Mouse (Mus musculus) left cerebral cortex, adult 11 months (tissue): Measurements from ENCODE around the gene Npas3.

Experiments
- DNase-seq: peaks from one replicate; pipeline ENCODE4 v3.0.0; 2022; ENCODE audit warnings: low spot score

The Npas3 gene

GRCm38 (mm10) chr12:53410647-53411046 lies 162.2 kb downstream of the Npas3 start:
- DNase-seq: no peak

GRCm38 (mm10) chr12:53416096-53416495 lies 167.6 kb downstream of the Npas3 start:
- no peak for DNase-seq

GRCm38 (mm10) chr12:53421701-53422100 lies 173.2 kb downstream of the Npas3 start:
- DNase-seq: no peak

DNA sequence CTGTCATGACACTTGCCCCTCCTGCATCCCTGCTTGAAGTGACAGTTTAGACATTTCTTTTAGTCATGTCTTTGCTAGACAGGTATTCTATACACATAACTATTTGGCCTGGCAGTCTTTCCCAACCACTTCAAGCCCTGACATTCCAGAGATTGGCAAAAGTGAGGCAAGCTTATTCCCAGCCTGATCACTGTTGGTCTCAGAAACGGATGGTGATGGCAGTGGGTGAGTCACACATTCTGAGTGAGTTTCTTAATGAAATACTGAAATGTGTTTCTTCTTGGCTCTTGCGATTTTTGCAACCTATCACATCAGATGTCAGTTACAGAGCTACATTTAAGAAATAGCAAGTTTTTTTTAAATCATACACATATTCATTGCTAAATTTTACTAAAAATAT lies 175.2 kb downstream of the Npas3 start:
- no peak for DNase-seq

DNA sequence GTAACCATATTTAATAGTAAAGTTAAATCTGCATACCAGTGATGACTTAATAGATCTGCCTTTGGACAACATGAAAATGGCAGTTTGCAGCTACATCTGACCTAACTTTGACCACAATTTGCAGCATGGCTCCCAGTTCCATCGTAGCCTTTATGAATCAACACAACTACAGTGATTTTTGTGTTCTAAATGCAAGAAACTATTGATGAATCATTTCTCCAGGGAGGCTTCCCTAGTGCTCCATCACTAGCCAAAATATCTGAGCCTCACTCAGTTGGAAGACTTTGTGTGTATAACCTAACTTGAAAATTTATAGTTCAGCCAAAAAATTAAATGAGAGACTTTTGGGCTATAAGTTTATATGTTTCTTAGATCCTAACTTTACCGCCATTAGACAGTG lies 177.5 kb downstream of the Npas3 start:
- no peak for DNase-seq

- no peak for DNase-seq
Measured at GRCm38 (mm10) chr12:53427153-53427552, 178.7 kb downstream of the Npas3 start.

DNA sequence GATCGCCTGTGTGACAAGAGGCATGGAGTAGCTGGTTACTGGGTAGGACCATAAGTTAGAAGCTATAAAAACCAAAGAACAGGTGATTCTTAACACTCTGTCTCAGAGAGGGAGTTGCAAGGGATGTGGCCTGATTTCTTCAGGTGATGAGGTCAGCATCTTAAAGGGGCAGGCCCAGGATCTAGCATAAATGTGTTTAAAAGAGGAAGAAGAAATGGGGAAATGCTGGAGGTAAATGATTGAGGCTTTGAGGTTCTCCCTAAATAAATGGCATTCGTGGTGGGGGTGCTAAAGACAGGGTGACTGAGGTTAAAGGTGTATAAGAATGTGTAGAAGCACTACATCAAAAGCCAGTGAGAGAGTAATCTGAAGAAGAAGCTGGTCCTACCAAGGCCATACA lies 193.6 kb downstream of the Npas3 start:
- no peak for DNase-seq

DNA sequence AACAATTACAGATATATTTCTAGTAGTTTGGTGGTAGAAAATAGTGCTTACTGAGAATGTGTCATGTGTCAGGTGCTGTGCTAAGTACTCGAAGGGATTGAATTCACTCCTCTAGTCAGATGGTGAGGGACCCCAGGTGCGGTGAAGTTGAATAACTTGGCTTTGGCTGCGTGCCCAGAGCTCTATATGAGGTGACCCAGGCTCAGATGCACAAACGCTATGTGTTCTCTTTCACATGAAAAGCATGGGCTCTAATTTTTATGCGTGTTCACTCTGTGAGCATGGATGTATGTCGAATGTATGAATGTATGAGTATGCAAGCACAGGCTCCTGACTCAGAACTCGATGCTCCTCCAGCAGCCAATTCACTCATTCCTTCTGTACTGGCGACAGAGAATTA lies 199.0 kb downstream of the Npas3 start:
- no peak for DNase-seq

DNA sequence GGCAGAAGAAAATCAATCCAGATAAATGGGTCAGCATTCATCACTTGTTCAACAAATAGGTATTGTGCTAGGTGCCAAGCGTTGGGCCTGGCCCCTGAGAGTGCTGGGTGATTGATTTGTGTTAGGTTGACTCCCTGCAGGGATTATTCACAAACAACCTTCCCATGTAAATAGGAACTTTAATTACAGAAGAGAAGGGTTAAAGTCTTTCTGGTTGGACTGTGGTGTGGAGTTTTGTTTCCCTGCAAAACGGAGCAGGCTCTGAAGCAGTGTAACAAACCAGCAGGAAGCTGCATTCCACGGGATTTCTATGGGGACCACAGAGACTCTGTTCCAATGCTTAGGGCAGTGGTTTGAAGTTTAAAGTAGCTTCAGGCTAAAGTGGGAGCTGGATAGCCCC lies 199.6 kb downstream of the Npas3 start:
- peak; percentile 2 for DNase-seq

GRCm38 (mm10) chr12:53467549-53467948 lies 219.1 kb downstream of the Npas3 start:
- no peak for DNase-seq

- DNase-seq: no peak
Measured at GRCm38 (mm10) chr12:53474486-53474885, 226.0 kb downstream of the Npas3 start.

GRCm38 (mm10) chr12:53484924-53485323 lies 236.4 kb downstream of the Npas3 start:
- no peak for DNase-seq

DNA sequence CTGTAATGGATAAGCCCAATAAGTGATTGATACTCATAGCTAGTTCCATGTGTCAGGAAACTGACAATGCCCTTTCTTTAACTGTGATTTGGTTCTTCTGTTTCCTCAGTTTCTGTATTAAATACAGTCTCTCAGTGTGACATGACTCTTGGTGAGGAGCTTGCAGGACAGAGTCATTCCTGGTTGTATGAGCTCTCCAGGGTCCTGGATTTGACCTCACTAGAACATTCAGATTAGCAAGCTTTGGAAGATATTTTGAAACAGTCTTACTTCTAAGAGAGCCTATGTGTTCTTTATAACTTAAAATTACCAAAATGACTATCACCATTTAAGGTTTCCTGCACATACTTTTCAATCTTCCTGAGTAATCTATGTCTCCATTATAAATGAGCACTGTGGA lies 247.9 kb downstream of the Npas3 start:
- DNase-seq: no peak

GRCm38 (mm10) chr12:53514885-53515284 lies 266.4 kb downstream of the Npas3 start:
- DNase-seq: no peak

DNA sequence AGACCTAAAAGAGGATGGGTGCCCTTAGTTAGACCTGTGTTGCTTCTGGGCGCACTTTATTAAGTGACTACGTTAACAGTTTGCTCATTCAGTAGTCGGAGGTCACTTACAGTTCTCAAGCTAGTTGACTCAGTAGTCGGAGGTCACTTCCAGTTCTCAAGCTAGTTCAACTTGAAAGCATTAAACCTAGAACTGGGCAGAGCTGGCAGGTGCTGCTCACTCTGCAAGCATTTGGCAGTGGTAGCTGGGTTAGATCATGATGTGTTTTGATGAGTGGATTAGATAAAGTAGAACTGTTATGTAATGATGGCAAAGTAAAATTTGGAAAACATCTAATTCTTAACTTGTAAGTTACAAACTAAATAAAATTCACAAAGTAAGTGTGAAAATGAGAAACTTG lies 271.1 kb downstream of the Npas3 start:
- no peak for DNase-seq

- no peak for DNase-seq
Measured at GRCm38 (mm10) chr12:53522631-53523030, 274.2 kb downstream of the Npas3 start.

GRCm38 (mm10) chr12:53527046-53527445 lies 278.6 kb downstream of the Npas3 start:
- no peak for DNase-seq

GRCm38 (mm10) chr12:53529345-53529744 lies 280.9 kb downstream of the Npas3 start:
- no peak for DNase-seq

DNA sequence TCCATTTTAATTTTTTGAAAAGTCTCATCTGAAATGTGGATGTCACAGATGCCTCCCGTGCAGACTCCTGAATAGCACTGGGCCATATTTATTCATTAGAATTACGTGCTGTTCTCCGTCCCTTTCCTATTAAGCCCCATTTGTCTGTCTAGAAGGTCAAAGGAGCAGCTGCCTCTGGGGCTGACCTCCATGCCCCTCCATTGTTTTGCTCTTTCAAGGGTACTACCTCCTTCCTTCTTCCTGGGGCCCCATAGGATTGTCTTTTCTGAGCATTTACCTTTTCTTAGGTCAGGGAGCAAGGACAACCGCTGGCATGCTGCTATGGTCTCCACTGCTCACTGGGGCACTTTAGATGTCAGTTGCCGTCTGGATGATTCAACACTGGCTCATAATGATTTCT lies 288.3 kb downstream of the Npas3 start:
- DNase-seq: no peak

- no peak for DNase-seq
Measured at GRCm38 (mm10) chr12:53556359-53556758, 307.9 kb downstream of the Npas3 start.

- no peak for DNase-seq
Measured at GRCm38 (mm10) chr12:53558259-53558658, 309.8 kb downstream of the Npas3 start.

DNA sequence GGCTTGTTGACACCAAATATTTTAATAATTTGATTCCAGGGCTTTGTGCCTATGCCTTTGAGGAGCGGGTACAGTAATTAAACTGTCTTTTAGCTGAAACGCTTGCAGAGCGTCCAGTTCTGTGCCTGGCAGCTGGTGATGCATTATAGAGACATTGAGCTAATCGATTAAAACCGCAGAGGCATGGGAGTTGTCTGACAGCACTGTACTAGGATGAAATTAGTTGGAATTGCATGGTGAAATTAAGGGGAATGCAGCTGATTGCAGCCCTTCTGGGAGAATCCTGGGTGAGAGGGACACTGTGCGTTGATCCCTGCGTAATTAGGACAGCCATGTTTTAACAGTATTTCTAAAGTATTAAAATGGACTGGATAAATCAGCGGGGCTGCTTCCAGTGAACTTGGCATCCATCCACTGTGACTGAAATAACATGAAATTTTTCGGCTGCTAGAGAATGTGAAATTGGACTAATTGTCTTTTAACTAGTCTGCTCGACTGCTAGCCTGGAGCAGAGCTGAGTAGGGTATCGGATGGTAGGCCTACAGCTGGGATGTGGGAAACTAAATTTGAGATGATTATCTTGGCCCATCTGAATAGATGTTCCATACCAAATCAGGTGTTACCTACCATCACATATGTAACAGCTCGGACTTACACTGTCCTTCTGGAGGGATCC lies 318.4 kb downstream of the Npas3 start:
- no peak for DNase-seq

DNA sequence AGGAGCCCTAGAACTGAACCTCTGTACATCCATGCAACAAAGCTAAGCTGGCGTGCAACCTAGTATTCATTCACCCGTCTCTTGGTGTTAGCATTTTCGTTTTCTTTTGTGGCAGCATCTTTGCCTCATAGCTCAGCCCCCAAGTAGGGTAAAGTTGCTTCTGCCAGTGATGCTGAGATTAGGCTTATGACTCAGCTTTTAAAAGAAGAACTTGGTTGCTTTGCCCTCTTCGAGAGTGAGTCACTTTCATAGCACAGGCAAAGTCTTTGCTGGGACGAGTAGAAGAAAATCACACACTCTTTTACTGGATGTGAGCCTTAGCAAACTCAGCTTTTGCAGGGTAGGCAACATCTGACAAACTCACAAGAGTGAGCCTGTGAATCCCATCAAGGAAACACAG lies 332.7 kb downstream of the Npas3 start:
- no peak for DNase-seq

DNA sequence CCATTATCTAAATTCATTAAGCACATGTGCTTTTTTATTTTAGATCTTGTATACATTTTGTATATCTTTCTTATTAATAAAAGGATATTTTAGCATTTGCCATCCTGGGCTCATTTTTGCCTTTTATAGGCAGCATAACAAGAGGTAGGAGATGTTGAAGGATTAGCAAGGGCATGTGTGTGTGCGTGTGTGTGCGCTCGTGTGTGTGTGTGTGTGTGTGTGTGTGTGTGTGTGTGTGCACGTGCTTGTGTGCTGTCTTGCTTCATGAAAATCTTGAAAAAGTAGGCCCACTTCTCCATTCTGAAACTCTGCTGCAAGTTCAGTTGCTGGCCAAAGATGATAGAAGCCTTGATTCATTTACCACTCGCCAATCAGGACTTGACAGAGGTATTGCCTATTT lies 338.8 kb downstream of the Npas3 start:
- no peak for DNase-seq
